Mouse (Mus musculus): ENCODE data around the gene Gpsm3. TPM values are rescaled to one million over a fixed set of nuclear protein-coding genes. Genes with fewer than 3 reads are reported as not detected.

Gene Gpsm3
- total and polyA plus RNA-seq, 3 experiments: 13.0 to 38.7 (median 18.2) TPM

- DNase-seq (ENCODE audit: extremely low read depth): no peak
- Histone ChIP-seq H3K4me2 (ENCODE audit: insufficient read depth, low read depth, poor library complexity, severe bottlenecking) (no peak overlapping the region), H3K27ac (ENCODE audit: insufficient read depth, low read depth) (no peak overlapping the region), H3K36me3 (replicated peaks in 1 of 2; ENCODE audit: control insufficient read depth in 1 of 2, insufficient read depth in 1 of 2, low read length in 1 of 2) (peaks cover 0 to 26% of the 10 kb centered on the region in 2 experiments), H3K9me3 (replicated peaks; ENCODE audit: low read length) (no peaks in the 10 kb centered on the region), H3K4me1 (ENCODE audit: control insufficient read depth in 1 of 2, insufficient read depth in 2 of 2) (peaks cover 0 to 9% of the 10 kb centered on the region in 2 experiments; a peak in 2 of 4 replicates), H3K27me3 (replicated peaks) (peaks cover 7% of the 10 kb centered on the region), H3K4me3 (replicated peaks in 1 of 3; ENCODE audit: low read depth in 2 of 3, low read length in 2 of 3, poor library complexity in 1 of 3) (no peak overlapping the region), H3K79me2 (replicated peaks; ENCODE audit: control insufficient read depth, extremely low read depth, insufficient read depth, poor library complexity, severe bottlenecking) (no peaks in the 10 kb centered on the region), H3K9ac (ENCODE audit: insufficient read depth, low read depth) (no peak overlapping the region)
- no peak for TF ChIP-seq USF2 (conservative IDR thresholded peaks at IDR 0.05; ENCODE audit: low read depth, low read length)
- TF ChIP-seq TCF12 (IDR thresholded peaks at IDR 0.05; ENCODE audit: low read depth, low read length): no peak
- TF ChIP-seq GABPA (IDR thresholded peaks at IDR 0.05; ENCODE audit: insufficient replicate concordance, low read depth, low read length): no peak
- no peak for TF ChIP-seq UBTF (IDR thresholded peaks at IDR 0.05; ENCODE audit: low read depth, low read length)
- TF ChIP-seq MAX (IDR thresholded peaks at IDR 0.05; ENCODE audit: low read length): no peak
- no peak for TF ChIP-seq EP300 (IDR thresholded peaks at IDR 0.05; ENCODE audit: low read length)
- in situ Hi-C loops (cut with MboI; ENCODE audit: low pct_ligation_motif_present, low pct_unique_long_range_greater_than_20kb, low sequenced_read_pairs): loop anchor here (10.0 kb wide), 2 partner anchors 114 to 314 kb away; no protein-coding TSS in a partner anchor
- dilution Hi-C loops (cut with MboI; ENCODE audit: extremely low pct_ligation_motif_present, extremely low pct_unique_long_range_greater_than_20kb, low sequenced_read_pairs): no loop called here
Measured at GRCm38 (mm10) chr17:34559116-34559515, 30.5 kb upstream of the Gpsm3 start.

- Histone ChIP-seq H3K4me2 (ENCODE audit: insufficient read depth, low read depth, poor library complexity, severe bottlenecking) (no peak overlapping the region), H3K4me3 (replicated peaks in 1 of 3; ENCODE audit: low read depth in 2 of 3, low read length in 2 of 3, poor library complexity in 1 of 3) (no peak overlapping the region), H3K27ac (ENCODE audit: insufficient read depth, low read depth) (no peak overlapping the region), H3K9ac (ENCODE audit: insufficient read depth, low read depth) (no peak overlapping the region), H3K9me3 (replicated peaks; ENCODE audit: low read length) (no peaks in the 10 kb centered on the region), H3K79me2 (replicated peaks; ENCODE audit: control insufficient read depth, extremely low read depth, insufficient read depth, poor library complexity, severe bottlenecking) (no peaks in the 10 kb centered on the region), H3K4me1 (ENCODE audit: control insufficient read depth in 1 of 2, insufficient read depth in 2 of 2) (peaks cover 0 to 9% of the 10 kb centered on the region in 2 experiments; a peak in 2 of 4 replicates), H3K36me3 (replicated peaks in 1 of 2; ENCODE audit: control insufficient read depth in 1 of 2, insufficient read depth in 1 of 2, low read length in 1 of 2) (peaks cover 0 to 19% of the 10 kb centered on the region in 2 experiments), H3K27me3 (replicated peaks) (peaks cover 15% of the 10 kb centered on the region)
- dilution Hi-C loops (cut with MboI; ENCODE audit: extremely low pct_ligation_motif_present, extremely low pct_unique_long_range_greater_than_20kb, low sequenced_read_pairs): no loop called here
- no peak for DNase-seq (ENCODE audit: extremely low read depth)
- in situ Hi-C loops (cut with MboI; ENCODE audit: low pct_ligation_motif_present, low pct_unique_long_range_greater_than_20kb, low sequenced_read_pairs): loop anchor here (10.0 kb wide), 2 partner anchors 115 to 315 kb away; no protein-coding TSS in a partner anchor
- TF ChIP-seq USF1 (IDR thresholded peaks at IDR 0.05; ENCODE audit: low read depth, low read length) (no peak), MAX (IDR thresholded peaks at IDR 0.05; ENCODE audit: low read length) (no peak), BHLHE40 (IDR thresholded peaks at IDR 0.05; ENCODE audit: low read depth, low read length) (no peak), GABPA (IDR thresholded peaks at IDR 0.05; ENCODE audit: insufficient replicate concordance, low read depth, low read length) (no peak), CHD2 (IDR thresholded peaks at IDR 0.05; ENCODE audit: low read length) (no peak), MYC (IDR thresholded peaks at IDR 0.05; ENCODE audit: low read depth, low read length) (no peak), ZNF384 (IDR thresholded peaks at IDR 0.05; ENCODE audit: low read depth, low read length) (no peak), MXI1 (IDR thresholded peaks at IDR 0.05; ENCODE audit: low read depth, low read length) (no peak), PAX5 (IDR thresholded peaks at IDR 0.05; ENCODE audit: low read length) (no peak), JUN (IDR thresholded peaks at IDR 0.05; ENCODE audit: insufficient read depth, low read depth, low read length) (no peak), USF2 (conservative IDR thresholded peaks at IDR 0.05; ENCODE audit: low read depth, low read length) (no peak), UBTF (IDR thresholded peaks at IDR 0.05; ENCODE audit: low read depth, low read length) (no peak), MEF2A (IDR thresholded peaks at IDR 0.05; ENCODE audit: borderline replicate concordance, low read depth, low read length) (no peak), MAFK (IDR thresholded peaks at IDR 0.05; ENCODE audit: insufficient replicate concordance, low read length) (no peak), ZKSCAN1 (IDR thresholded peaks at IDR 0.05; ENCODE audit: borderline replicate concordance, low read depth, low read length) (no peak), ZMIZ1 (IDR thresholded peaks at IDR 0.05; ENCODE audit: low read depth, low read length) (no peak), NRF1 (IDR thresholded peaks at IDR 0.05; ENCODE audit: low read depth, low read length) (no peak), TBP (conservative IDR thresholded peaks at IDR 0.05; ENCODE audit: low read depth, low read length) (no peak)
Measured at GRCm38 (mm10) chr17:34559895-34560294, 29.7 kb upstream of the Gpsm3 start.

Measured in CH12.LX (cell line).